Mouse (Mus musculus): Measurements from ENCODE around the gene Btk. TPM values are rescaled to one million over a fixed set of nuclear protein-coding genes. Genes with fewer than 3 reads are reported as not detected.

Btk gene
- polyA plus RNA-seq, 1 experiment: 5.7 TPM

DNA sequence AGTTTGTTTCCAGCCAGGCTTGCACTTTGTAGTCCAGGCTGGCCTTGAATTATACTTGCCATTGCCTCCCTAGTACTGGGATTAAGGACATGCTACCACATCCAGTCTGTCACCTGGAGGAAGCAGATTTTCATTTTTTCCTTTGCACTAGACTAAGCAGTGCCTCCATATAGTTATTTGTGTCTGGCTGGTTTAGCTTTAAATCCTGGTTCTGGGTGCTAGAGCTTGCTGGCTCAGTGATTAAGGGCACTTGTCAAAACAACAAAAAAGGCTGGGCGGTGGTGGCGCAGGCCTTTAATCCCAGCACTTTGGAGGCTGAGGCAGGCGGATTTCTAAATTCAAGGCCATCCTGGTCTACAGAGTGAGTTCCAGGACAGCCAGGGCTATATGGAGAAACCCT lies 5.6 kb upstream of the Btk start:
- TF ChIP-seq GATA1 (IDR thresholded peaks at IDR 0.05; ENCODE audit: low read length): no peak

DNA sequence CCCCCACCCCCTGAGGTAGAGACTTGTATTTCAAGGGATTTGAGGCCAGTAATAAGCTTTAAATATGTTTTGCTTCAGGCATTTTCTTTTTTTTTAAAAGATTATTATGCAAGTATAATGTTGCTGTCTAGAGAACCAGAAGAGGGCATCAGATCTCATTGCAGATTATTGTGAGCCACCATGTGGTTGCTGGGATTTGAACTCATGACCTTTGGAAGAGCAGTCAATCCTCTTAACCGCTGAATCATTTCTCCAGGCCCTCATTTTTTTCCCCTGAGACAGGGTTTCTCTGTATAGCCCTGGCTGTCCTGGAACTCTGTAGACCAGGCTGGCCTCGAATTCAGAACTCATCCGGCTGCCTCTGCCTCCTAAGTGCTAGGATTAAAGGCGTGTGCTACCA lies 4.9 kb upstream of the Btk start:
- no peak for TF ChIP-seq GATA1 (IDR thresholded peaks at IDR 0.05; ENCODE audit: low read length)

DNA sequence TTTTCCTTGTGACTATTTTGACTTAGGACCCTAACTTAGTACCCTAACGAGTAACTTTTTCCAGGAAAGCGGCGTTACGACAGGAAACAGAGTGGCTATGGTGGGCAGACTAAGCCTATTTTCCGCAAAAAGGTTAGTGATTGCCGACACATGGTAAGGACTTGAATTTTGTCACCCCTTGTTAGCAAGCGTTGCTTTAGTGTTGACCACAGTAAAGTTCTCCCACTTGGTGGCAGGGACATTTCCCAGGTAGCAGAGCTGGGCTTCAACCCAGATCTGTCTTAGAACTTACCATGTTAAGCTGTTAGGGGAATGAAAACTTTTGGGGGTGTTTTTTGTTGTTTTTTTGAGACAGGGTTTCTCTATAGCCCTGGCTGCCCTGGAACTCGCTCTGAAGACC lies 3.1 kb upstream of the Btk start:
- no peak for TF ChIP-seq GATA1 (IDR thresholded peaks at IDR 0.05; ENCODE audit: low read length)

DNA sequence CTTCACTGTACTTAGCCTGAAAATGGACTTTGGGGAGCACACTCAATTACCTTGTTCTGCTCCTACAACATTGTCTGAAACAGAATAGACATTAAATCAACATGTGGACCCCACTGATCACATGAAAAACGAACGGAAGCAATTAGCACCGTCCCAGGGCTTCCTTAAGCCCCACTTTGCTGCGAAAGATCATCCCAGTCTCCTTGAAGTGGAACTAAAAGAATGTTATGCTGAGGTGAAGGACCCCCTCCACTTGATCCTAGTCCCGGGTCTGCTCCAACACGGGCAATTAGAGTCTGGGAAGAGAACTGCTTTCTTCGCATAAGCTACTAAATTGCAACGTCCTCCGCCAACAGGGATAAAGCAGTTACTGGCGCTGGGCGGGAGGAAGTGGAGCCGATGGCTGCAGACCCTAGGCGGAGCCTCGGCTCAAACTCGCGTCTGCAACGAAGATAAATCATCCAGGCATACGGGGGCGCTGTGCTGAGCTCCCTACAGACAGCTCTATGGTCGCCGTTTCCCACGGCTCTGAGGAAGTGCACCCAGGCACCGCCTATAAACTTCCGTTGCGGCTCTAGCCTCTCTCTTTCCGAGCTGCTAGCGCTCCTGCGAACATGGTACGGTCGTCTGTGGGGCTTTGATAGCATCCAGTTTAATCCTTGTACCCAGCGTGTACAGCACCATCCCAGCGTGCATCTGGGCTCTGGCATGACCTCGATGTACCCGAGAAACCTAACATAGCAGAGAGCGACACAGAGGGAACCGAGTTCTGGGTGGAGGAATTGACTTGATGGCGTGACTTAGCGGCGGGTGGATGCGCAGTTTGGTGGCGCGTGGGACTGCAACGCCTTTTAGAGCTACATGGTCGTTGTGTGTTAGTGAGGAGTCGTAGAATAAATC lies 2.0 kb upstream of the Btk start, which contains the start of gene Rpl36a:
Gene Rpl36a (plus strand): TSS at position 552 of the 900 bp plus-strand sequence.
- TF ChIP-seq GATA1 (IDR thresholded peaks at IDR 0.05; ENCODE audit: low read length): no peak

DNA sequence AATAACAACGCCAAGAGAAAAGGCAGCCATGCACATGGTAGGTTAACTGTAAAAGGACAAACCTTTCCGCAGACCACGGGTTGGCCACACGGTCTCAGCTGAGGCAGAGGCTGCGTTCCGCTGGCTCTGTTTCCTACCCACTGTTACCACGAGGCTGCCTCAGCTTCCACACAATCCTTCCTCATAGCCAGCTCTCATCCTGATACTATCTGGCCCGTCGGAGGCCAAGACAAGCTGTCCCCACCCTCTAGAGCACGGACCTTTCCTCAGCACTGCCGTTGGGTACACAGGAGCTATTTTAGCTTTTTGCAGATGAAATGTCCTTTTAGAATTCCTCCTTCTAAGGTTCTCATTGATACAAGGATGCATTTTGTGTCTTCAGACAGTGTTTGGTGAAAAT lies 1.1 kb downstream of the Btk start:
- TF ChIP-seq GATA1 (IDR thresholded peaks at IDR 0.05; ENCODE audit: low read length): no peak

DNA sequence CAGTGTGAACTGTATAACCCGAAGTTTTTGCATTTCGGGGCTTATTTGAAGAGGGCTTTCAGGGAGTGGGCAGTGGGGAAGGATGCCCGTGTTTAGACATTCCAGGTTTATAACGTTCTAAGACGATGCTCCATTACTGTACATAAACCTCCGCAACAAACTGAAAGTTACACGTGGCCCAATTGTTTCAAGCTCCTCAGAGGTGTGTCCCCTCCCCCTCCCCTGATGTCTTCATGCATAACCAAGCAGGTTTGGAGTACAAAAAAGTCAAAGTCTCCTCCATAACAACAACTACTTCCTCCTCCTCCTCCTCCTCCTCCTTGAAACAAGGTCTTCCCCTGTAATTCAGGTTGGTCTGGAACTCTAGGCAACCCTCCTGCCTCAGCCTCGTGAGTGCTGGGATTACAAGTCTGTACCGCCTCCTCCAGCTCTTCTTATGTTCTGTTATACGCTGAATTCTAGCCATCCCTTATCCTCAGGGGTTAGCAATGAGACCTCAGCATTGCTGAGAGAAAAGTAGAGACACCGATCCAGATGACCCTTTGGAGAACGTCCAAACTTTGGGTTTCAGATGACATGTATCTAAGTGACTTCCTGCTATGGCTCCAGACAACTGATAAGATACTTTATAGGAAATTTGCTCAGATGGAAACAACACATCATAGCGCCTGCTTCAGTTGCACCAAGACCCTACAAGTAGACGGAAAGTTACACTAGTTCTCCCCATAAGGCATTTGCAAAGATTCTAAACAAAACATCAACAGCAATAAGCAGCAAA lies 2.7 kb downstream of the Btk start:
- TF ChIP-seq GATA1 (IDR thresholded peaks at IDR 0.05; ENCODE audit: low read length): no peak

DNA sequence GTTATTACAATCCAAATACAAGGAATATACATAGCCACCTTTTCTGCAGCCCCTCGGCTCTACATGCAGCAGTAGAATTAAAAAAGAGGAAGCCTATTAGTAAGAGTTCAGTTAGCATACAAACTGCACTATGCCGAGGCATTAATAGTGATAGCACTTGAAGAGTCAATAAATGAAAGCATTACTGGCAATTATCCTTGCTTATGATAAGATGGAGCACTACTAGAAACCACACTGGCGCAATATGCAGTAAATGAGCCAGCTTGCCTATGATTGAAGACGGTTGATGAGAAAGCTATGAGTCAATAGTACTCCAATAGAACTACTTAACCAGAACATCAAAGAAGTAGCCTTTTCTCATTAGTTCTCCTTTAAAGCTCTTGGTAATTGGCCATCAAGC lies 5.5 kb downstream of the Btk start:
- no peak for TF ChIP-seq GATA1 (IDR thresholded peaks at IDR 0.05; ENCODE audit: low read length)

DNA sequence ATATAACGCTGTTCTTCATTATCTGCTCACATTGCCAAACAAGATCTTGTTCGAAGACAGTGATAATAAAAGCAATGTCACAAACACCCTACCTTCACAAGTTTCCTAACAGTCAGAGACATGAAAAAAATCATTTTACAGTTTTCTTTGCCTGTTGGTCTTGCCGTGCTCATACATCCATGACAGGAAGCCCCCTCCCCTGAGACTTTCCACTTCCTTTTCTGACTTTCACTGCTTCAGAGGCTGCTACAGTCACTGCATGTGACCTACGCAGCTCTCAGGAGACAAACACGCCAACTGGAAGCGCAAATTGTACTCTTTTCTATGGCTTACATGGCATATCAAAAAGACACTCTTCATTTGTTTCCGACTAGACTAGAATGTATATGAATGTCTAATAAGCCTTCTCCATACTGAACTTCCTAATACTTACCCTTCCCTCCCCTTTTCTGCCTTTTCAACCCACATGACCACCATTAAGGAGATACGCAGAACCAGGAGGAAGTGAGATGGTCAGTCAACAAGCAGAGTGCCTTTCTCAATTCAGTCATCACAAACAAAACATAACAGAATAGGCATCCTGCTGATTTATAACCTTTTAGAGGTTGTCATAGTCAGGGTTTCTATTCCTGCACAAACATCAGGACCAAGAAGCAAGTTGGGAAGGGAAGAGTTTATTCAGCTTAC lies 16.7 kb downstream of the Btk start:
- no peak for TF ChIP-seq GATA1 (IDR thresholded peaks at IDR 0.05; ENCODE audit: low read length)

DNA sequence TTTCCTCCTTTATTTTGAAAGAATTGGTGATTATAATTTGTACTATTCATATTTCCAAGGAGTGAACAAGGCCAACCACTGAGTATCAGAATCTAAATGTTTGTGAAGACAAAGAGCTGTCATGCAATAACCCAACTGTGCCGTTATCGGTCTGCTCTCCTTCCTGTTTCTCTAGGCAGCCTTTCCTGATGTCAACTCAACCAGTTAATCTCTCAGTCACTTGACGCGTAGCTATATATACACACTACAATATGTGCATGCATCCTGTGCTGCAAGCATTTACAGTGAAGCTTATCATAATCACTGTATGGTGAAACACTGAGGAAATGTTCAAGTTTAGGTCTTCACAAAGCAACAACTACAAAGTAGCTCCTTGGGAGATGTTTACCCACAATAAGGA lies 19.0 kb downstream of the Btk start:
- no peak for TF ChIP-seq GATA1 (IDR thresholded peaks at IDR 0.05; ENCODE audit: low read length)

DNA sequence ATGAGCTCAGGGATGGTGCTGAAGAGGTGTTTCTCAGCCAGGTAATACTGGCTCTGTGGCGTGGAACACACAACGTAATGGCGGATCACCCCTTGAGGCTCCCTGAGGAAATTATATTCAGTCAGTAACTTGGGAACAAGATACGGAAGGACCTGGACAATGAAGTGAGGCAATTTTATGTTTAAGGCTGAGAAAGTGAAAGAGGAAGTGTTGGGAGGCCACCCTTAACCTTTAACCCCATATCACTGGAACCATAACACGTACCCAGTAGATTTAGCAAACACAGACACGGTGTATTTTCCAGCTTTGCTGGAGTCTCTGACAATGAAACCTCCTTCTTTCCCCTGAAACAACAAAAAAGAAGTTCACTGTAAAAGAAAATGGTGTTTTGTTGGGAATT lies 28.9 kb downstream of the Btk start:
- TF ChIP-seq GATA1 (IDR thresholded peaks at IDR 0.05; ENCODE audit: low read length): no peak

DNA sequence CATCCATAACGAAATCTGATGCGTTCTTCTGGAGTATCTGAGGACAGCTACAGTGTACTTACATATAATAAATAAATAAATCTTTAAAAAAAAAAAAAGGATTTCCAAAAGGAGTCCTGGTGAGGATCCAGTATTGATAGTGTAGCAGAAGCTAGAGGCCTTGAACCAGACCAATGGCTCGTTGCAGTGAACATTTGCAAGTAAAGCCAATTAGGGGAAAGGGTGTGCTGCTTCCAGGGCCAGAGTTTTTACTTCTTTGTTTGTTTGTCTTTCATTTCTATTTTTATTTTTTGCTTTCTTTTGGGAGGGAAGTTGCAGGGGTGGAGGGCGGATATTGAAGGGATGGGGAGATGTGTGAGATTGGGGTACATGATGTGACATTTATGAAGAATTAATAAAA lies 30.0 kb downstream of the Btk start:
- TF ChIP-seq GATA1 (IDR thresholded peaks at IDR 0.05; ENCODE audit: low read length): no peak

DNA sequence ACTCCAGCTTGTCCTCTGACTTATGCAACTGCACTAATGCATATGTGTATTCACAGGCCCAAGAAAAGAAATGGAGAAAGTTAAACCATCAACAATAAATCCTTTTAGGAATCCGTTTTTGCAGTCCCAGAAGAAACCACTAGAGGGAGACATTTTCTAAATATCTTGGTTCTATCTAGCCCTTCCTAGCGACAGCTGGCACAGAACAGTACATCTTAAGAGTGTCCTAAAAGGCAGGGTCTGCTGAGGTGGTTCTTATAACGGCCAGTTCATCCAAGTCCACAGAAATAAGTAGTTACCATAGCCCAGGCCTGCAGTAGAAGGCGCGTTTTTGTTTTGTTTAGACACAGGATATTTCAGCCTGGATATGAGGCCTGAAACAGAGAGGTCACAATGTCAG lies 32.5 kb downstream of the Btk start:
- TF ChIP-seq GATA1 (IDR thresholded peaks at IDR 0.05; ENCODE audit: low read length): no peak

DNA sequence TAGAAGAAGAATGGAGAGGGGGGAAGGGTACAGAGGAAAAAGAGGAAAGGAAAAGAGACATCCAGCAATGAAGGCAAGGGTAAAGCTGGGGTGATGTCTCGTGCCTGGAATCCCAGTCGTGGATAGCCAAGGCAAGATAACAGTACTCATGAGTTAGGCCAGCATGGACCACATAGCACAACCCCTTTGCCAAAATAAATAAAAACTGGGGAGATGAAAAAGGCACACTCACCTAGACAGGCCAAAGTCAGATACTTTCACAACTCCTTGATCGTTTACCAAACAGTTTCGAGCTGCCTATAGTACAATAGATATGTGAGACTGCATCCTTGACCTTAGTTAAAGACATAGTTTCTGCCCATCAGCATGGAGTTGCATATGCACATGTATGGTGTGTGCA lies 36.0 kb downstream of the Btk start:
- TF ChIP-seq GATA1 (IDR thresholded peaks at IDR 0.05; ENCODE audit: low read length): no peak

DNA sequence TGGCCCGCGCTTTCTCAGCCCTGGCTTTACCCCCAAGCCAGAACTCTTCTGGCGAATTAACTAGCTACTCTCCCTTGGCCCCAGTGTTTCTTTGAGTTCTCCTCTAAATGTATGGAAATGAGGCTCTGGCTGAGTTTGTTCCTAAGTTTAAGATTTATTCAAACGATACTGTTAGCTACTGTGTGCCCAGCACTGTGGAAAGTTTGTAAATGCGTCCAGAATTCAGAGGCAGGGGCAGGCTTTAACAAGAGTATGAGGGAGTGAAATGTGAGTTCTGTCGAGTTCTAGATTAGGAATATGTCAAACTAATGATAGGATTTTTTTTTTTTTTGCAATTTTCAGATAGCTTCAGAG lies 41.4 kb downstream of the Btk start:
- TF ChIP-seq GATA1 (IDR thresholded peaks at IDR 0.05; ENCODE audit: low read length): no peak

DNA sequence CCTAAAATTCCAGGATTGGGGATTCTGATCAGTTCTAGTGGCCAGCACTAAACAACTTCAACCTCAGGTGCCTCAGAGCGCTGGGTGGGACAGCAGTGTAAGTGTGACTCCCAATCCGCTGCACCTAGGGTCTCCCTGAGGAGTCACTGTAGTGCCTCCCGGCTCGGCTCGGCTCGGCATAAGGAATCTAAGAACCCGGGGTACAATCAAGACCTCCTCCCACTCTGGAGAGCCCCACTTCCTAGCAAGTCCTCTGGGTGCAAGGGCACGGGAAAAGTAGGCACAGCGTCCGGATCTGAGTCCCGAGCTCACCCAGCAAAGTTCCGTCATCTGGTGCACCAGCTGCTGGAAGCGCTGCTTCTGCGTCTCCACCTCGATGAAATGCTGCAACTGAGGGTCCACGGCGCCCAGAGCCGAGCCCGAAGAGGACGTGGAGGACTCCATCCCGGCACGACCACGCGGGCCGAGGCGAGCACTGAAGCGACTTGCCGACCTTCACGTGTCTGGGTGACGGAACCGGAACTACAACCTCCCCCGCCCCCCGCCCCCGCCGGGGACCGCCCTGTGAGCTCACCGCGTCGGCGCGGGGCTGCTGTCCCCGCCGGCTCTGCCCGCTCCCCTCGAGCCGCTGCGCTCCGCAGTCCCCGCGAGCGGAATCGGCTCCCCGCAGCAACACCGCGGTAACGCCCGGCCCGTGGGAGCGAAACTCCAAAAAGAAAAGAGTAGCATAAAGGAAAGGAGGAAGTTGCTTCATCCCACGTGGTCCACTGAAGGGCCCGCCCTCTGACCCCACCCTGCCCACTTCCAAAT lies 42.0 kb downstream of the Btk start, which contains the start of gene Timm8a1:
Gene Timm8a1 (minus strand): TSS at position 721 of the 810 bp plus-strand sequence.
- no peak for TF ChIP-seq GATA1 (IDR thresholded peaks at IDR 0.05; ENCODE audit: low read length)
